Mouse (Mus musculus) C2C12 (cell line): ENCODE results near the gene Ptbp1. TPM values are rescaled to one million over a fixed set of nuclear protein-coding genes. Genes with fewer than 3 reads are reported as not detected.

Experiments used
- H3K27me3 ChIP-seq: one replicate; pipeline ENCODE4 v1.6.1; 2011; ENCODE audit not compliant: control insufficient read depth, insufficient read depth, insufficient read length
- H3K36me3 ChIP-seq: one replicate; pipeline ENCODE4 v1.6.1; 2011; ENCODE audit not compliant: control insufficient read depth, insufficient read depth
- H3K4me3 ChIP-seq: one replicate; pipeline ENCODE4 v1.5.1; 2011; ENCODE audit warnings: mild to moderate bottlenecking, control low read depth; ENCODE audit not compliant: poor library complexity, insufficient read depth, severe bottlenecking
- H3K79me2 ChIP-seq: one replicate; pipeline ENCODE4 v1.6.1; 2011; ENCODE audit not compliant: control insufficient read depth, insufficient read depth
- H3K79me3 ChIP-seq: one replicate; pipeline ENCODE4 v1.6.1; 2011; ENCODE audit warnings: low read depth, control low read depth
- H3ac ChIP-seq: one replicate; pipeline ENCODE3; 2011; ENCODE audit warnings: low read depth; ENCODE audit not compliant: control insufficient read depth, insufficient read length
- CEBPB ChIP-seq: IDR thresholded peaks from one replicate; pipeline ENCODE4 v1.6.1; 2011; ENCODE audit warnings: low read depth, mild to moderate bottlenecking, control low read depth, moderate library complexity
- CTCF ChIP-seq: IDR thresholded peaks from one replicate; pipeline ENCODE4 v1.5.1; 2011; ENCODE audit not compliant: control insufficient read depth, insufficient read depth, insufficient read length
- FOSL1 ChIP-seq: IDR thresholded peaks from one replicate; pipeline ENCODE4 v1.8.0; 2011; ENCODE audit warnings: mild to moderate bottlenecking, low read length; ENCODE audit not compliant: poor library complexity, insufficient read depth, severe bottlenecking
- MAX ChIP-seq: IDR thresholded peaks from one replicate; pipeline ENCODE4 v1.6.1; 2011; ENCODE audit warnings: mild to moderate bottlenecking, control low read depth
- MYOD1 ChIP-seq: IDR thresholded peaks from one replicate; pipeline ENCODE4 v1.6.1; 2011; ENCODE audit warnings: low read depth; ENCODE audit not compliant: control insufficient read depth, insufficient read length
- MYOG ChIP-seq: IDR thresholded peaks from one replicate; pipeline ENCODE4 v1.6.1; 2011; ENCODE audit not compliant: control insufficient read depth, insufficient read length; ENCODE audit errors: extremely low read depth
- USF1 ChIP-seq: IDR thresholded peaks from one replicate; pipeline ENCODE4 v1.6.1; 2011; ENCODE audit warnings: low read depth, mild to moderate bottlenecking, control low read depth, moderate library complexity
- polyA plus RNA-seq: library from polyadenylated mRNA; unstranded; fragments of >200 nt; fragmentation: generic; extraction: Trizol; gene quantifications from one replicate; pipeline ENCODE4 v1.2.1, GENCODE M21; 2012; ENCODE audit warnings: missing spikeins

The Ptbp1 gene
- polyA plus RNA-seq, 1 experiment = 345 TPM

DNA sequence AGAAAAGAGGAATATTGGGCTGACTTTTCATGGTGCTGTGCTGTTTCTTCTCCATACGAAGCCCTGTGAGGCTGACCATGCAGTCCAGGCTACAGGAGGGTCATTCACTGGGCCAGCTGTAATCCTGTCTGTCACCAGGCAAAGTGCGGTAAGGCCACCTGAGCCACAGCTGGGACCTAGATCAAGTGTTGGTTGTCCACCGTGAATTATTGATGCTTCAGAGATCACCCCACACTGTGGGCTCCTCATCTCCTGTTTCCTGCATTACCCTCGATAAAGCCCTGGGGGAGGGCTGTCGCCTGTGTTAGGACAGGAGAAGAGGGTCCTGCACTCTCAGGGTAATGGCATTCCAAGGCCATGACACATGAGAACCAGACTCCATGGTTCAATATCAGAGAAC is 7.7 kb upstream of the Ptbp1 start:
- H3K79me2 ChIP-seq = peaks cover 3% of the 10 kb centered on the region
- no peaks in the 10 kb centered on the region for H3K27me3 ChIP-seq
- no peaks in the 10 kb centered on the region for H3K79me3 ChIP-seq
- no peak overlapping the region for H3ac ChIP-seq
- no peaks in the 10 kb centered on the region for H3K36me3 ChIP-seq
- TF ChIP-seq MYOG (no peak), FOSL1 (no peak), MYOD1 (no peak), USF1 (no peak), CTCF (no peak), CEBPB (no peak), MAX (no peak)
- H3K4me3 ChIP-seq = no peak overlapping the region

DNA sequence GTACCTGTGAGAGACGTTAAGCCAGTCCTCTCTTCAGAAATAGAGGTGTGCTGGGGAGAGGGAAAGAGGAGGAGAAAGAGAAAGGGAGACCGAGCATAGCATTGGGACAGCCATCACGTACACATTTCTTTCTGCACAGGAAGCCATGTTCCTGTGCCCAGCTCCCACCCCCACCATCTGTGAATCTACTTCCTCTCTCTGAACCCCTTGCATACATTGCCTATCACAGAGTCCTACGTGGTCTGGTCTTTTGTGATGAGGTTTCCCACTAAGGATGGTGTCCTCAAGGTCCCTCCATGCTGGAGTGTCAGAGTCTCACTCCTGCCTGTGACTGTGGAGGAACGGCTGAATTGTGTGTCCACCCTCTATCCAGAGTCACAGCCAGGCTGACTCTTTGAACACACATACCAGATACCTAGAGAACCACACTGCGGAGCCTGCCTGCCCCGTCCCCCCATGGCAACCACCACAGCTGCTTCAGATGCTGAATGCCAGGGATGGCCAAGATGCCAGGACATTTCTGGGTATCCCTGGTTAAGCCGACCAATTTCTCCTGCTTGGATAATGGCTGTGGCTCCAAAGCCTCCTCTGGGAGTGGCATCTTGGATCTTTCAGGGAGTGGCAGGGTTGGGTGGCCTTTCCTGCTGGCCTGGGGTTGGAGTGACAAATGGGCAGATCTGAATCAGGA is 4.1 kb upstream of the Ptbp1 start:
- Histone ChIP-seq H3K36me3 (no peaks in the 10 kb centered on the region), H3K4me3 (no peak overlapping the region), H3K79me2 (peaks cover 27% of the 10 kb centered on the region), H3ac (no peak overlapping the region), H3K79me3 (peaks cover 13% of the 10 kb centered on the region), H3K27me3 (no peaks in the 10 kb centered on the region)
- TF ChIP-seq CEBPB (no peak), USF1 (no peak), FOSL1 (no peak), MYOG (no peak), MYOD1 (no peak), MAX (no peak), CTCF (no peak)

DNA sequence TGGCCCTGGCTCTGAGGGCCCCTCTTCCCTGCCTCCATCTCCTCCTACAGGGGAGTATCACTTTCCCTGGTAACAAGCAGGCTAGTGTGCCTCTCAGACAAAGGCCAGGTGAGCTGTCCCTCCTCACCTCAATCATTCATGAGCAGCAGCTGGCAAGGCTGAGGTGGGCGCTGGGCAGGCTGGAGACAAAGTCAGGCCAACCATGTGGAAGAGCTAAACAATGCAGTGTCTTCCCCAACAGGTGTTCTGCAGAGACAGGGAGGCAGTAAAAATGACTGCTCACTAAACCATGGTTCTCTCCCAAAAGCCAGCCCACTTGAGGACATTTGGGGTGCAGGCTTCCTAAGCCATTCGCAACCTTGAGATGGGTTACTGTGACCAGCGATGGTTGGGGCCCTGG is 2.6 kb upstream of the Ptbp1 start:
- Histone ChIP-seq H3K79me2 (peaks cover 42% of the 10 kb centered on the region), H3K79me3 (peaks cover 29% of the 10 kb centered on the region), H3K4me3 (no peak overlapping the region), H3ac (no peak overlapping the region), H3K36me3 (peaks cover 10% of the 10 kb centered on the region), H3K27me3 (no peaks in the 10 kb centered on the region)
- TF ChIP-seq CEBPB (no peak), CTCF (no peak), MYOG (no peak), USF1 (no peak), MAX (no peak), FOSL1 (no peak), MYOD1 (no peak)

DNA sequence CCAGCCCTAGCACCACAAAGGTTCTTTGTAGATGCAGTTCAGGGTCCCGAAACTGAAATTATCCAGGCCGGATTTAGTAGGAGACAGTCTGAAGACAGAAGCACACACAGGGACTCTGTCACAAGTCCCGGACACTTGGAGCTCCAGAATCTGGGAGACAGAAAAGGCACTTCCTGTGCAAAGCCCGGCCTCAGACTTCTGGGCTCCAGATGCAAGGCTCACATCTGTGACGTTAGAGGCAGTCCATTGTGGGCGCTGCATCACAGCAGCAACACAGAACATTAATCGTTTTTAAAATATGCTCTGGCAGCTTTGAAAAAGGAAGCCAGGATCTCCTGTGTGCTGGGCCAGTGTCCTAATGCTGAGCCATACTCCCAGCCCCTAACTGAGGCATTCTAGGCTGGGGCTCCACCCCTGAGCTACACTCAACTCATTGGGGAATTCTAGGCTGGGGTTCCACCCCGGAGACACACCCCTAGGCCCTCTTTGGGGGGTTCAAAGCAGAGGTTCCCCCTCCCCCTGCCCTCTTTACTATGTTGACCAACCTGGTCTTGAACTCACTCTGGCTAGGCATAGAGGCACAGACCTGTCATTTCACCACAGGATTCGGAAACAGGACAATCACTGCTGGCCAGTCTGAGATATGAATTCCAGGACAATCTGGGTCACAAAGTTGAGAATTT is 2.0 kb upstream of the Ptbp1 start:
- H3ac ChIP-seq = peak overlapping the region; percentile 59
- H3K4me3 ChIP-seq = no peak overlapping the region
- no peak for TF ChIP-seq MYOD1
- TF ChIP-seq CTCF = no peak
- TF ChIP-seq MYOG = no peak
- no peak for TF ChIP-seq USF1
- no peak for TF ChIP-seq CEBPB
- TF ChIP-seq FOSL1 = no peak
- TF ChIP-seq MAX = no peak
- H3K79me2 ChIP-seq = peaks cover 48% of the 10 kb centered on the region
- no peaks in the 10 kb centered on the region for H3K27me3 ChIP-seq
- H3K79me3 ChIP-seq = peaks cover 35% of the 10 kb centered on the region
- peaks cover 16% of the 10 kb centered on the region for H3K36me3 ChIP-seq

DNA sequence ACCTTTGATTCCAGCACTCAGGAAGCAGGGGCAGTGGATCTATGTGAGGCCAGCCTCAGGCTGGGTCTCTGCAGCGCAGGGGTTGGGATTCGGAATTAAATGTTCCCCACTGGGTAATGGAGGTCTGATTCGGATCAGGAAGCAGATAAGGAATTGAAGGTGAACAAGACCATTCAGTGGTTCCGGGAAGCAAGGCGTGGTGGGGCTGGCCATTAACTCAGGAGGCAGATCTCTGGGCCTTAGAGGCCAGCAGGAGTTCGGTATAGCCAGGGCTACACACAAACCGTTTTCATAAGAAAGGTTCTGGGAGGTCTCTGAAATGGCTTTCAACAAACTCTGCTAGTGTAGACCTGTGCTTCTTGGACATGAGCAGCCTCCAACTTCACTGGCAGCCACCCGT is 1.4 kb upstream of the Ptbp1 start:
- Histone ChIP-seq H3K27me3 (no peaks in the 10 kb centered on the region), H3K79me2 (peaks cover 54% of the 10 kb centered on the region), H3K4me3 (peak overlapping the region; percentile 55), H3ac (peak overlapping the region; percentile 59), H3K36me3 (peaks cover 21% of the 10 kb centered on the region), H3K79me3 (peaks cover 41% of the 10 kb centered on the region)
- TF ChIP-seq MAX (no peak), CEBPB (no peak), FOSL1 (no peak), MYOG (no peak), MYOD1 (no peak), CTCF (no peak), USF1 (no peak)
